Mouse (Mus musculus) limb, embryonic 10.5 days (tissue): ENCODE data around the gene Gm9913. TPM values are rescaled to one million over a fixed set of nuclear protein-coding genes. Genes with fewer than 3 reads are reported as not detected.

ENCODE experiments used
- DNase-seq: peaks from one replicate; pipeline ENCODE4 v3.0.0-alpha.2; 2017; ENCODE audit warnings: low spot score
- H3K27ac ChIP-seq: fragments of 300-500 bp; sonication (generic); 2 replicates; pipeline ENCODE4 v1.5.1; 2016; ENCODE audit warnings: mild to moderate bottlenecking
- H3K27me3 ChIP-seq: fragments of 300-500 bp; sonication (generic); 2 replicates; pipeline ENCODE4 v1.6.1; 2016; ENCODE audit warnings: low read depth, mild to moderate bottlenecking; ENCODE audit not compliant: poor library complexity, severe bottlenecking
- H3K36me3 ChIP-seq: fragments of 300-500 bp; sonication (generic); 2 replicates; pipeline ENCODE4 v1.6.1; 2016; ENCODE audit warnings: mild to moderate bottlenecking, moderate library complexity
- H3K4me1 ChIP-seq: fragments of 300-500 bp; sonication (generic); 2 replicates; pipeline ENCODE4 v1.6.1; 2016
- H3K4me3 ChIP-seq: fragments of 300-500 bp; sonication (generic); 2 replicates; pipeline ENCODE4 v1.5.1; 2016; ENCODE audit warnings: mild to moderate bottlenecking, moderate library complexity
- H3K9me3 ChIP-seq: fragments of 300-500 bp; sonication (generic); replicated peaks from 2 replicates; pipeline ENCODE4 v1.6.1; 2016; ENCODE audit warnings: mild to moderate bottlenecking
- WGBS: fragments of 180-500 bp; shearing (Covaris S2); methylation state at CpG from one replicate; pipeline ENCODE4 v1.1.7; 2016; 5-methylcytosine and 5-hydroxymethylcytosine counted together
- polyA plus RNA-seq: library from polyadenylated mRNA; unstranded; fragments of >200 nt; fragmentation: Nextera tagmentation; extraction: Ambion mirVana; gene quantifications from 2 replicates; pipeline ENCODE4 v1.2.1, GENCODE M21; 2016

The Gm9913 gene
- polyA plus RNA-seq, 1 experiment from 2014 or later, result 0.16 TPM

DNA sequence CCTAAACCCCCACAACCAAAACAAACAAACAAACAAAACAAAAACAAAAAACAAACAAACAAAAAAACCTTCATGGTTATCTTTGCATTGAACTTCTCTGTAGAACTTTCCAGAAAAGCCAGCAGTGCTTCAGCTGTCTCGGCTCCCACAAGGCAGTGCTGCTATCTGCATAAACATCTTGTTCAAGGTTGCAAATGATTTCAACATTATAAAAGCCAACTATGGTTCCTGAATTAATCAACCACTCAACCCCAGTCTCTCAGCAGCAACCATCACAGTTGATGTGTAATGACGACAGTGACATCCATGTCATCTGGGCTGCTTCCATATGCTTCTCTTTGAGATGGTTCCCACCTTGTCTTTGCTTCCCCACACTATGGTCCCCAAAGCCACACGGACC is 34.8 kb downstream of the Gm9913 start:
- DNase-seq, result no peak
- Histone ChIP-seq H3K36me3 (no peaks in the 10 kb centered on the region), H3K27ac (no peak overlapping the region), H3K4me3 (no peak overlapping the region), H3K27me3 (no peaks in the 10 kb centered on the region), H3K9me3 (no peaks in the 10 kb centered on the region), H3K4me1 (no peaks in the 10 kb centered on the region)
- 84% methylated on average over 3 of the region's 3 CpGs for WGBS

DNA sequence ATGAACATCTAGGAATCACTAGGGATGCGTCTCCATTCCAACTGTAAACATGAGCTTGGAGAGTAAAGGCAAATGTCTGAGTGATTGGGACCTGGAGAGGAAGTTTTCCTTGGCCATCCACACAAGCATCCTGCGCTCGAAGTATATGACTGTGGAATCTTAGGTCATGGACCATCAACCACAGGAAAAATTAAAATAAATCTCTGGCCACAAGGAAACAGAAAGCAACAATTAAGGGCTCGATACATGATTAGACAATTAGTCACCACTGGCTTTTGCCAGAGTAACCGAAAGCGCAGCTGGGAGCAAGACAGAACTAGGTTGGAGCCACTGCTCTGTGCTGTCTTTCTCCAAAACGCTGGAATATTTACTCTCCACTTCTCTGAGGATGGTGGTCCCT is 35.7 kb downstream of the Gm9913 start:
- Histone ChIP-seq H3K36me3 (no peaks in the 10 kb centered on the region), H3K27me3 (no peaks in the 10 kb centered on the region), H3K4me1 (no peaks in the 10 kb centered on the region), H3K9me3 (no peaks in the 10 kb centered on the region), H3K4me3 (no peak overlapping the region), H3K27ac (no peak overlapping the region)
- no peak for DNase-seq
- WGBS, result 87% methylated on average over 7 of the region's 7 CpGs

DNA sequence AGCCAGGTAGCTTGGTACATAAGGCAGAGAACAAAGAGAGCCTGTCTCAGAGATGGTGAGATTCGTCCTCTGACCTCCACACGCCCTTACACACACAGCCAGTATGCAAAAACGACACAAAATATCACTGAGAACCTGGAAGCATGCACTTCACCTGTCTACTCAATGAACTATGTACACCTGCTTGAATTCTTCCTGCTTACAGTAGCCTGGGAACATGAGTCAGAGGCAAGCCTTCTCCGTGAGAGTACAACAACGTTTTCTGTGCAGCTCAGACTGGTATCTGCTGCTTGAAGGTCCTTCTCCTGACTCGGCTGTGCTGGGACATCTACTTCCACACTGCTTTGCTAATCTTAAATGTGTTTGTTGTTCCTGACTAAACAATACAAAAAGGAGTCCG is 36.6 kb downstream of the Gm9913 start:
- Histone ChIP-seq H3K4me3 (no peak overlapping the region), H3K9me3 (no peaks in the 10 kb centered on the region), H3K27me3 (no peaks in the 10 kb centered on the region), H3K36me3 (no peaks in the 10 kb centered on the region), H3K4me1 (no peaks in the 10 kb centered on the region), H3K27ac (no peak overlapping the region)
- DNase-seq, result no peak
- WGBS, result 84% methylated on average over 7 of the region's 7 CpGs

DNA sequence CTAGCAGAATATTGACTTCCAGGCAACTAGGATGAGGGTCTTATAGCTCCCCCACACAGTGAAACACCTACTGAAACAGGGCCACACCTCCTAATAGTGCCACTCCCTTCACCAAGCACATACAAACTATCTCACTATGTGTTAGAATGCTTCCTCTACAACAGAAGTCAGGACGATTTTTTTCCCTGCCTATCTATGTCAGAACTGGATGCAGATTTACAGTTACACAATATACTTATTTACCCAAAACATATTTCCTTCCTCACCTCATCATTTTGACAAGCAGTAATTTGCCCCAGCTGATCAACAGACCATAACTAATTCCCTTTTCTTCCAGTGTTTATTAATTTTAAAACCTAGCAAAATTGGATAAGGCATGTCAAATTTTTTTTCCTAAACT is 38.8 kb downstream of the Gm9913 start:
- Histone ChIP-seq H3K4me1 (peaks cover 8% of the 10 kb centered on the region), H3K27ac (no peak overlapping the region), H3K27me3 (no peaks in the 10 kb centered on the region), H3K9me3 (no peaks in the 10 kb centered on the region), H3K36me3 (no peaks in the 10 kb centered on the region), H3K4me3 (no peak overlapping the region)
- 75% methylated on average over 1 of the region's 1 CpGs for WGBS
- no peak for DNase-seq

DNA sequence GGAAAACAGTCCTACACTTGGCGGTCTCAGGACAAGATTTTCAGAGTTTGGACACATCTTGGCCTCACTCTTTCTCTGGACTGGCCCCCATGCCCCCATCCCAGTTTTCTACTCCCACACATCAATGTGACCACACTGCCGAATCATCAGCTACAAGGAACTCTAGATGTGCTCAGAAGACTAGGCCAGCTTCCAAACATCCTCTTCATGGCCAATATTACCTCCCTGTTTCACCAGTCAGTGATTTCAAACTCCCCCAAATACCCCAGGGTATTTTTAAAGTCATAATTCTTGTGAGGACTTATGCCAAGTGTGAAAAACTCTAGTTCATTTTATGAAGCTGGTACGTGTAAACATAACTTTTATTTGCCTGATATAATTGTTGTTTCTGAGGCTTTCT is 40.1 kb downstream of the Gm9913 start:
- 91% methylated on average over 3 of the region's 3 CpGs for WGBS
- Histone ChIP-seq H3K4me3 (no peak overlapping the region), H3K9me3 (no peaks in the 10 kb centered on the region), H3K27me3 (no peaks in the 10 kb centered on the region), H3K36me3 (no peaks in the 10 kb centered on the region), H3K4me1 (peaks cover 18% of the 10 kb centered on the region), H3K27ac (no peak overlapping the region)
- no peak for DNase-seq

DNA sequence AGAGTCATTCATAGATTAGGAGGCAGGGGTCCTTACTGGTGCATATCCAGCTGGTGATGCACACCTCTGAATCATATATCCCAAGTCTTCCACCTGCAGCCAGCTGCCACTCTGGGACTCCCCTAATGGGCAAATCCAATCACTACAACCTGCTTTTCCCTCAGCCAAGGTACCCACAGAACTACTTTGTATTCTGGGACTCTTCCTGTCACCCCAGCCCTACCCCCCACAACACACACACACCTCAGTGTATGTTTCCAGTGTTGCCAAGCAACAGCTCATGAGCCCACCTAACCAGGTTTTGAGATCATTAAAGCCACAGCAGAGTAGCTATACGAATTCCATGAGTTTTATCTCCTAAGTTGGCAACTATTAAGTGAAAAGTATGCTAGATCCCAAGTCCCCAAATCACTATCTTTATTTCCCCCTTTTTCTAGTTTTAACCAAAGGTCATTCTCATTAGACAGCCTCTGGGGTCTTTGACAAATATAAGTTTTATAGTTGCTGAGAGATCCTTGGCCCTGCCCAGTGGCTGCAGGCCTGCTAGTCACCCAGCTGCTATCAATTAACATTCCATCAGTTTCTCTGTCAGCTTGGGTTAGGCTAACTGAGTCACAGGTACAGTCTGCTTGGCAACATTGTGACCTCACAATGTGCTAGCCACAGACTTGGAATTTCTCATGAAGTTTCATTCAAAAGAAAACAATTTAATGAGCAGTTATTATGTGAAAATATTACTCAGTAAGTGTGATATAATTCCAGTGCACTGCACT is 44.1 kb downstream of the Gm9913 start:
- DNase-seq, result peak; percentile 51
- WGBS, result 55% methylated on average over 1 of the region's 1 CpGs
- H3K9me3 ChIP-seq, result no peaks in the 10 kb centered on the region
- no peak overlapping the region for H3K4me3 ChIP-seq
- H3K4me1 ChIP-seq, result peaks cover 19% of the 10 kb centered on the region
- H3K27ac ChIP-seq, result peak overlapping the region; percentile 58; the same call in 1 of the 2 replicates
- H3K27me3 ChIP-seq, result no peaks in the 10 kb centered on the region
- no peaks in the 10 kb centered on the region for H3K36me3 ChIP-seq

DNA sequence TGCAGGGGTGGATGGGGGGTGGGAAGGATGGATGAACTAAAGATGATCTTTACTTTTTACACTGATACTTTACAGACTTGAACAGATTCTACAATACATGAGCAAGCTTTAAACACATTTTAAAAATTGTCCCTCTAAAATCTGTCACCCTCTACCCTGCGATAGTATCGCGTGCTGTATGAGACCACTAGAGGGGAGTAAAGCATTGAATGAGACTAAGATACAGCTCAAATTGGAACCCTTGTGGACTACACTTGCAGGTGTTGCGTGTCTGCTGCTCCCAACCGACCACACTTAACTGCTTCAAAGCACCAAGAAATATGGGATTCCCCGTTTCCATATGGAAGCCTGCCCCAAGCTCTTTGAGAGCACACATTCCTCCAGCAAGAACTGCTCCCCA is 50.9 kb downstream of the Gm9913 start:
- no peak for DNase-seq
- Histone ChIP-seq H3K27me3 (no peaks in the 10 kb centered on the region), H3K9me3 (no peaks in the 10 kb centered on the region), H3K4me3 (no peak overlapping the region), H3K36me3 (no peaks in the 10 kb centered on the region), H3K27ac (no peak overlapping the region), H3K4me1 (peaks cover 13% of the 10 kb centered on the region)
- 80% methylated on average over 6 of the region's 6 CpGs for WGBS

Other genes starting within 250 kb of the Gm9913 start
- 4.5 and 5.6 TPM in 2 replicates for gene Fbn1, start 2.9 kb downstream of the Gm9913 start, polyA plus RNA-seq
- gene Cep152, start 120.0 kb downstream of the Gm9913 start, polyA plus RNA-seq, result 10.0 and 11.1 TPM in 2 replicates
- 106 and 135 TPM in 2 replicates for gene Eid1, start 168.0 kb downstream of the Gm9913 start, polyA plus RNA-seq
- gene Shc4, start 219.1 kb downstream of the Gm9913 start, polyA plus RNA-seq, result 1.4 TPM in 2 replicates